In the genomic region with DNA sequence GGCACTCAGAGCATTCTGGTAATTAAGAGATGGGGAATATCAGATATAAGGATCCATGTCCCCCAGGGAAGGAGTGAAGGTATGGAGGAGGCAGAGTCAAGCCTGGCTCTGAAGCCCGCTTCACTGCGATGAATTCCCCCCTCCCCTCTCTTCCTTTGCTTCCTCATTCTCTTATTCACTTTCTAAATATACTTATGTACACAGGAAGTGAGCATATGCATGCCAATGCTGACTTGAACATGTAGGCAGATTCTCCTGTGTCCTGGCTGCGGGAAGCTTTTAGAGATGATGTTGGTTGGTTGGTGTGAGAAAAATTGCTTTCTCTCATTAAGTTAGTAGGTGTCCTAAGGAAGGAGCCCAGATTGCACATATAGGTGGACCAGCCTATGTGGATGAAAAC, we compare ENCODE assay signal across 11 mouse cellular contexts.
"Had no signal": no experiment of that assay in that cellular context is flagged by ENCODE, and none has a peak within 500 bp of the region (broad histone marks: within the 10 kb centered on the region; RNA-seq: fewer than 3 reads in every experiment).

No protein-coding gene starts in this region.

- H3K4me3 ChIP-seq: limb, embryonic 13.5 days; midbrain, embryonic 10.5 days; myocyte; neural tube, embryonic 15.5 days had no signal

- H3K9ac ChIP-seq: limb, embryonic 13.5 days; liver, embryonic 14.5 days; neural tube, embryonic 15.5 days had no signal

- H3K27ac ChIP-seq: hindbrain, postnatal 0 days; limb, embryonic 13.5 days; liver, embryonic 14.5 days; midbrain, embryonic 10.5 days; neural tube, embryonic 15.5 days had no signal

- H3K36me3 ChIP-seq: limb, embryonic 13.5 days; midbrain, embryonic 10.5 days; neural tube, embryonic 15.5 days had no signal

- ATAC-seq: hindbrain, postnatal 0 days had no signal

- H3K9me3 ChIP-seq: limb, embryonic 13.5 days; midbrain, embryonic 10.5 days; neural tube, embryonic 15.5 days had no signal

- H3K4me2 ChIP-seq: limb, embryonic 13.5 days; neural tube, embryonic 15.5 days had no signal

- DNase-seq: kidney, adult 11 months; lung, adult 2 months; spleen, adult 18-20 months; thymus, adult 18-20 months; thymus, postnatal 14 days had no signal
